Mouse (Mus musculus) forebrain, embryonic 13.5 days (tissue): Measurements from ENCODE around the gene Sema4a. TPM values are rescaled to one million over a fixed set of nuclear protein-coding genes. Genes with fewer than 3 reads are reported as not detected.

Source experiments
- ATAC-seq: fragments of 200-750 bp; cut with Nextera tagmentation; 2 replicates; pipeline ENCODE4 v1.8.0; 2017
- H3K27ac ChIP-seq: fragments of 300-500 bp; sonication (generic); 2 replicates; pipeline ENCODE4 v1.5.1; 2015; ENCODE audit warnings: inconsistent platforms, mild to moderate bottlenecking, moderate library complexity
- H3K27me3 ChIP-seq: fragments of 300-500 bp; sonication (generic); 2 replicates; pipeline ENCODE4 v1.6.1; 2015; ENCODE audit warnings: mild to moderate bottlenecking, inconsistent platforms
- H3K36me3 ChIP-seq: fragments of 300-500 bp; sonication (generic); 2 replicates; pipeline ENCODE4 v1.6.1; 2015; ENCODE audit warnings: mild to moderate bottlenecking, inconsistent platforms; ENCODE audit not compliant: poor library complexity, severe bottlenecking
- H3K4me1 ChIP-seq: fragments of 300-500 bp; sonication (generic); 2 replicates; pipeline ENCODE4 v1.6.1; 2015; ENCODE audit warnings: inconsistent platforms
- H3K4me2 ChIP-seq: fragments of 300-500 bp; sonication (generic); 2 replicates; pipeline ENCODE4 v1.6.1; 2015; ENCODE audit warnings: inconsistent platforms, mild to moderate bottlenecking, moderate library complexity
- H3K4me3 ChIP-seq: fragments of 300-500 bp; sonication (generic); 2 replicates; pipeline ENCODE4 v1.5.1; 2015; ENCODE audit warnings: mild to moderate bottlenecking, inconsistent platforms
- H3K9ac ChIP-seq: fragments of 300-500 bp; sonication (generic); 2 replicates; pipeline ENCODE4 v1.6.1; 2015; ENCODE audit warnings: mild to moderate bottlenecking, inconsistent platforms
- H3K9me3 ChIP-seq: fragments of 300-500 bp; sonication (generic); replicated peaks from 2 replicates; pipeline ENCODE4 v1.6.1; 2016; ENCODE audit warnings: inconsistent platforms
- WGBS: fragments of 180-500 bp; shearing (Covaris S2); methylation state at CpG from one replicate; pipeline ENCODE4 v1.1.7; 2015; 5-methylcytosine and 5-hydroxymethylcytosine counted together
- polyA plus RNA-seq: library from polyadenylated mRNA; unstranded; fragments of >200 nt; fragmentation: Nextera tagmentation; extraction: Ambion mirVana; gene quantifications from 2 replicates; pipeline ENCODE4 v1.2.1, GENCODE M21; 2015

The Sema4a gene
- polyA plus RNA-seq, 1 experiment from 2014 or later = 13.7 TPM

DNA sequence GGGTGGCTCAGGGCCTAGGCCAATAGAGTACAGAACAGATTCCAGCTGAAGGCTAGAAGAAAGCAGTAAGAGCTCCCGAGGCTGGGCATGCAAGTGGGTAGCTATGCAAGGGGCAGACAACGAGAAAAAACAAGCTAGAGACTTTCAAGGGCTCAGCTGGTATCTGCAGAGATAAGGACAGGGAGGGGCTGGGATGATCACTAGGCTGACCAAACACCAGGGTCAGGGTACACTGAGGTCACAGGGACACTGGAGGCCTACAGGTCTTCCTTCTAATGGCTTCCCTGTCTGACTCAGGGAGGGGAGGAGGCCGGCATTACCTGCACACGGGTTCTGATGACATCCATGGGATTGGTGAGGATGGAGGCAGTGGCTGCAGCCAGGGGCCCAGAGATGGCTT, 45.3 kb downstream of the Sema4a start:
- no peak for ATAC-seq
- H3K36me3 ChIP-seq = peaks cover 93% of the 10 kb centered on the region
- WGBS = 93% methylated on average over 4 of the region's 4 CpGs

DNA sequence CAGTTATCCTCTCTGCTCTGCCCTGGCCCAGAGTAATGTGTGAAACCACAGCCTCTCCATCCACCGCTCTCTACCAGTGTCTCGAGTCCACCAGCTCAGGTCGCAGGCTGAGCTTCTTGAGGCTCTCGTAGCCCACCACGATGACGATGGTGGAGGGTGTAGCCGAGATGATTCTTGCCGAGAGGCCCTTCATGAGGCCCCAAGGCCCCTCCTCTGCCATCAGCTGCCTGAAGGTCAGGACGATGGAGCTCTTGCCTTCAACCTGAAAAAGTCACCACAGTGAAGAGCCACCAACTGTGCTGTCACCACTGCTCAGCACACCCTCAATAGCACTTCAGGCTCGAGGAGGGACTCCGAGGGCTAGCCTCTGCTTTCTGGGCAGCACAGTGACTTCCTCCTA, 48.3 kb downstream of the Sema4a start:
- WGBS = 87% methylated on average over 11 of the region's 11 CpGs
- Histone ChIP-seq H3K4me1 (peaks cover 25% of the 10 kb centered on the region), H3K4me3 (no peak overlapping the region), H3K27me3 (no peaks in the 10 kb centered on the region), H3K36me3 (peaks cover 63% of the 10 kb centered on the region), H3K9ac (no peak overlapping the region), H3K27ac (no peak overlapping the region), H3K4me2 (no peak overlapping the region), H3K9me3 (no peaks in the 10 kb centered on the region)
- ATAC-seq = no peak

More for the DNA sequence above, 45.3 kb downstream of the Sema4a start:
- Histone ChIP-seq H3K27me3 (no peaks in the 10 kb centered on the region), H3K4me1 (peaks cover 3% of the 10 kb centered on the region), H3K4me3 (no peak overlapping the region), H3K9me3 (no peaks in the 10 kb centered on the region), H3K9ac (peak overlapping the region; percentile 32; the same call in 1 of the 2 replicates), H3K4me2 (no peak overlapping the region), H3K27ac (no peak overlapping the region)

DNA sequence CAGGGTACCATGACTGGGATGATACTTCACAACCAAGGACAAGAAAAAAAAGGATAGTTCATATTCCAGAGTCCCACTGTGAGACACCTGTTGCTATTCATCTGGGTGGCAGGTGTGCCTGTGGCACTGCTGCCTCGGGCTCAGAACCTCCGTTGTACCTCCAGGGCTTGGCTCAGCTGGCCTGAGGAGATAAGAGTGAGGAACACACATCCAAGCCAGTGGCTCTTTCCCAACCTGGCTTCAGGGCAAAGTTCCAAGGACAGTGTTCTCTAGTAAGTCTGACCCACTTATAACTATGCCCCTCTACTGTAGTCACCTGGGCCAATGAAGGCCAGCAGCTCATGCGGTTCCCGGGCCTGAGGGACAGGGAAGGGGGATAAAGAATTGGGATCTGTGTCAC, 49.3 kb downstream of the Sema4a start:
- H3K27me3 ChIP-seq = no peaks in the 10 kb centered on the region
- no peak overlapping the region for H3K4me3 ChIP-seq
- ATAC-seq = no peak
- peaks cover 55% of the 10 kb centered on the region for H3K36me3 ChIP-seq
- H3K9ac ChIP-seq = no peak overlapping the region
- H3K27ac ChIP-seq = no peak overlapping the region
- WGBS = 93% methylated on average over 4 of the region's 4 CpGs
- H3K4me2 ChIP-seq = no peak overlapping the region
- no peaks in the 10 kb centered on the region for H3K9me3 ChIP-seq
- peaks cover 30% of the 10 kb centered on the region for H3K4me1 ChIP-seq

GRCm38 (mm10) chr3:88410645-88411031, 50.3 kb downstream of the Sema4a start:
- H3K27ac ChIP-seq = peak overlapping the region; percentile 61
- H3K9me3 ChIP-seq = no peaks in the 10 kb centered on the region
- peaks cover 30% of the 10 kb centered on the region for H3K4me1 ChIP-seq
- WGBS = 25% methylated on average over 7 of the region's 7 CpGs
- peak overlapping the region; percentile 65 for H3K4me2 ChIP-seq
- H3K4me3 ChIP-seq = peak overlapping the region; percentile 71
- peaks cover 44% of the 10 kb centered on the region for H3K36me3 ChIP-seq
- no peak for ATAC-seq
- H3K27me3 ChIP-seq = no peaks in the 10 kb centered on the region
- peak overlapping the region; percentile 93 for H3K9ac ChIP-seq

- Histone ChIP-seq H3K36me3 (peaks cover 38% of the 10 kb centered on the region), H3K27ac (peak within 1 kb of the TSS; percentile 92), H3K4me3 (peak within 1 kb of the TSS; percentile 71), H3K9ac (peak within 1 kb of the TSS; percentile 93), H3K4me2 (peak within 1 kb of the TSS; percentile 65), H3K9me3 (no peaks in the 10 kb centered on the region), H3K4me1 (peaks cover 30% of the 10 kb centered on the region), H3K27me3 (no peaks in the 10 kb centered on the region)
- under 1% methylated on average over 54 of the region's 54 CpGs for WGBS
- ATAC-seq = peak; percentile 94
Observed at GRCm38 (mm10) chr3:88409741-88410644, 51.0 kb downstream of the Sema4a start, which contains the start of gene Pmf1. Pmf1 (minus strand) TSS chr3:88410331.

GRCm38 (mm10) chr3:88408953-88409352, 52.0 kb downstream of the Sema4a start:
- H3K36me3 ChIP-seq = peaks cover 28% of the 10 kb centered on the region
- H3K4me3 ChIP-seq = peak overlapping the region; percentile 71
- H3K4me1 ChIP-seq = peaks cover 30% of the 10 kb centered on the region
- 60% methylated on average over 5 of the region's 5 CpGs for whole genome bisulfite sequencing
- ATAC-seq = no peak
- peak overlapping the region; percentile 65 for H3K4me2 ChIP-seq
- H3K9me3 ChIP-seq = no peaks in the 10 kb centered on the region
- H3K9ac ChIP-seq = peak overlapping the region; percentile 93
- no peak overlapping the region for H3K27ac ChIP-seq
- H3K27me3 ChIP-seq = no peaks in the 10 kb centered on the region

- 57% methylated on average over 7 of the region's 7 CpGs for WGBS
- H3K4me3 ChIP-seq = no peak overlapping the region
- no peak overlapping the region for H3K4me2 ChIP-seq
- H3K9ac ChIP-seq = no peak overlapping the region
- peaks cover 26% of the 10 kb centered on the region for H3K36me3 ChIP-seq
- ATAC-seq = no peak
- no peak overlapping the region for H3K27ac ChIP-seq
- H3K4me1 ChIP-seq = peaks cover 30% of the 10 kb centered on the region
- H3K9me3 ChIP-seq = no peaks in the 10 kb centered on the region
- no peaks in the 10 kb centered on the region for H3K27me3 ChIP-seq
Observed at GRCm38 (mm10) chr3:88407529-88407928, 53.5 kb downstream of the Sema4a start.

DNA sequence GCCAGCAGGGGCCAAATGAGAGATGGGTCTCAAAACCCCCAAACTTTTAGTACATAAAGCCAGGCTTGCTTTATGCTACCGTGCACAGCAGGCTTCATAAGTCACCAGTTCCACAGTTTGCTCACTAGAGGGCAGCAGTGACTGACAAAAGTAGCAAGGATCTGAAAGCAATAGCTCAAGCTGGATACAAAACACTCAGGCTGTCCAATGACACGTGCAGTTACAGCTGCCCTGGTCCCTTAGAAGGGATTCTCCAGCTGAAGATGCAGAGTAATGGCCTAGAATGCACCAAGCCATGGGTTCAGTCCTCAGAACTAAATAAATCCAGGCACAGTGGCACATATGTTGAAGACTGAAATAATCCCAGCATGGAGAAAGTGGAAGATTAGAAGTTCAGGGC, 53.9 kb downstream of the Sema4a start:
- H3K9me3 ChIP-seq = no peaks in the 10 kb centered on the region
- H3K4me3 ChIP-seq = no peak overlapping the region
- no peak overlapping the region for H3K9ac ChIP-seq
- H3K4me1 ChIP-seq = peaks cover 30% of the 10 kb centered on the region
- no peak overlapping the region for H3K27ac ChIP-seq
- peaks cover 25% of the 10 kb centered on the region for H3K36me3 ChIP-seq
- WGBS = 0% methylated on average over 2 of the region's 2 CpGs
- ATAC-seq = peak; percentile 16; the same call in 1 of the 2 replicates
- no peak overlapping the region for H3K4me2 ChIP-seq
- H3K27me3 ChIP-seq = no peaks in the 10 kb centered on the region

- Histone ChIP-seq H3K36me3 (peaks cover 33% of the 10 kb centered on the region), H3K4me2 (no peak overlapping the region), H3K9ac (no peak overlapping the region), H3K4me1 (peaks cover 16% of the 10 kb centered on the region), H3K9me3 (no peaks in the 10 kb centered on the region), H3K27ac (no peak overlapping the region), H3K27me3 (no peaks in the 10 kb centered on the region), H3K4me3 (no peak overlapping the region)
- ATAC-seq = no peak
- 93% methylated on average over 10 of the region's 10 CpGs for WGBS
Observed at GRCm38 (mm10) chr3:88403522-88404230, 57.3 kb downstream of the Sema4a start.

DNA sequence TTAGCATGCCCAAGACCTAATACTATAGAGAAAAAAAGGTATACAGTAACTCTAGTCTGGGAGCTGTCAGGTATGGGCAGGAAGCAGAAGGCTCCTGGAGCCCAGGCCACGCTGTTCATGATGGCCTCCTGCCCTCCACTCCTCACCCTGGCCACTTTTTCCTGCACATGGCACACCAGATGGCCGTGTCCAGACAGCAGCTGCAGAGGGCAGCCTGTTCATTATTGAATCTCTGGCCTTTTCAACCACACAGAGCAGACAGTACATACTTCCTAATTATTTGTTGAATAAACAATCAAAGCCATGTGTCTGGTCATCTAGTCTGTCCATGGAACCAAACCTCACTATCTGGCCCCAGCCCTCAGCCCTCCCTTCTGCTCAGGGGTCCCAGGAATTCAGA, 62.3 kb downstream of the Sema4a start:
- H3K9me3 ChIP-seq = no peaks in the 10 kb centered on the region
- no peaks in the 10 kb centered on the region for H3K4me1 ChIP-seq
- H3K4me2 ChIP-seq = no peak overlapping the region
- H3K36me3 ChIP-seq = peaks cover 56% of the 10 kb centered on the region
- H3K27me3 ChIP-seq = no peaks in the 10 kb centered on the region
- H3K9ac ChIP-seq = no peak overlapping the region
- WGBS = 85% methylated on average over 2 of the region's 2 CpGs
- H3K4me3 ChIP-seq = no peak overlapping the region
- no peak for ATAC-seq
- no peak overlapping the region for H3K27ac ChIP-seq

DNA sequence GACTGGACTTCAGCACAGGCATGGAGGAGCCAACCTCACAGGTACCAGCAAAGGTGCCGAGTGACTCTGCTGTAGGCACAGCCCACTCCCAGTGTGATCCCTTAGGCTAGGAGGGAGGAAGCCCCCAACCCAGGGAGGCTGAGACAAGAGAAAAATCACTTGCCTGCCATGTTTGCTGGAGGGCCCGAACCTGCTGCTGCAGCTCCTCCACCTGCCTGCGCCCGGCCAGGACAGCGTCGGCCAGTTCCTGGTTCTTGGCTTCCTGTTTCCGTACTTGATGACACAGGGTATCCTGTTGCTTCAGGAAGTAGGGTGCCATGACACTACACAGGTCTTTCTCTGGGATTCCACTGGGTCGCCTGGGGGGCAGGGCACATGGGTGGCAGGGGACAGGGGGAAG, 65.2 kb downstream of the Sema4a start:
- ATAC-seq = no peak
- Histone ChIP-seq H3K9ac (no peak overlapping the region), H3K4me3 (no peak overlapping the region), H3K4me2 (no peak overlapping the region), H3K27me3 (no peaks in the 10 kb centered on the region), H3K36me3 (peaks cover 42% of the 10 kb centered on the region), H3K9me3 (no peaks in the 10 kb centered on the region), H3K27ac (no peak overlapping the region), H3K4me1 (no peaks in the 10 kb centered on the region)
- 95% methylated on average over 8 of the region's 8 CpGs for WGBS

- Histone ChIP-seq H3K27ac (no peak overlapping the region), H3K4me2 (no peak overlapping the region), H3K36me3 (peaks cover 42% of the 10 kb centered on the region), H3K9ac (no peak overlapping the region), H3K4me3 (no peak overlapping the region), H3K9me3 (no peaks in the 10 kb centered on the region), H3K4me1 (no peaks in the 10 kb centered on the region), H3K27me3 (no peaks in the 10 kb centered on the region)
- WGBS = 93% methylated on average over 6 of the region's 6 CpGs
- no peak for ATAC-seq
Observed at GRCm38 (mm10) chr3:88395288-88395687, 65.7 kb downstream of the Sema4a start.
